Mouse (Mus musculus): Measurements from ENCODE around the gene Abhd14a.

Abhd14a gene

DNA sequence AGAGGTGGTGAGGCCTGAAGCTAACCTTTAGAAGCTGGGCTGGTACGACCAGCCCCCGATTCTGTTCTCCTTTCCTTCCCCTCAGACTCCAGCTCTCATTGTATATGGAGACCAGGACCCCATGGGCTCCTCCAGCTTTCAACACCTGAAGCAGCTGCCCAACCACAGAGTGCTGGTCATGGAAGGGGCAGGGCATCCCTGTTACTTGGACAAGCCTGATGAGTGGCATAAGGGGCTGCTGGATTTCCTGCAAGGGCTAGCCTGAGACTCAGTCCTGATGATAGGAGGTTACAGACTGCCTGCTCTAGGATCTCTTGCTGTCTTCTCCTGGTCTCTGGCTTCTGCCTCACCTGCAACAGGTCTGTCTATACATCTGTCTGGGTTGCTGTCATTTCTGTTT is 4.4 kb upstream of the Abhd14a start:
- DNase-seq, result no peak

DNA sequence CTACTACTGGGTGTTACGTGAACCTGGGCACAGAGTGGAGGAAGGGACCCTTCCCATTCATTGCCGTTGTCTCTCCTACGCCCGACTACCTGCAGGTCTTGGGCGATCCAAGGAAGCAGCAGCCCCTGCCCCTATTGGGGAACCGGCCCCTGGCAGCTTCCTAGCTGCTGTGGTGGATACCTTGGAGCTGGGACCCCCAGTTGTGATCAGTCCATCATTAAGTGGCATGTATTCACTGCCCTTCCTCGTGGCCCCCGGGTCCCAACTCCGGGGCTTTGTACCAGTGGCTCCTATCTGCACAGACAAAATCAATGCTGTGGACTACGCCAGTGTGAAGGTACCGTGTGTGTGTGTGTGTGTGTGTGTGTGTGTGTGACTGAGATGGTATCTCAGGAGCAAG is 3.8 kb upstream of the Abhd14a start:
- peak in 1 of 2 experiments; percentile 9 for DNase-seq

DNA sequence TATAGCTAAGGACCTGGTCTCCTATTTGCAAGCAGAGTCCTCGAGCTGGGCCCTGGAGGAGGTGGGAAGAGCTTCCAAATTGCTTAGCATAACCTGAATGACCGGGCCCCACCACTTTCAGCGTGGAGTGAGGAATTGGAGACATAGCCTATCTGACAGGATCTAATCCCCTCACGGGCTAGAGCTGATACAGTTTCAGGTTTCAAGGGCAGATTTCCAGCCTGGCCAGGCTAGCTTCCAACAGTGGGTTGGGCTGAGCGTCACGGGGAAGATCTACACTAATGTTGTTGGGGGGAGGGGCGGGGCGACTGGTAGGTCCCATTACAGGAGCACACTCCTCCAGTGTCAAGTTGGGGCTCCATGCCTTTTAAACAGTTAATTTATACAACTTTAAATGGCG is 3.2 kb upstream of the Abhd14a start:
- DNase-seq, result peak; percentile 69 to 72

DNA sequence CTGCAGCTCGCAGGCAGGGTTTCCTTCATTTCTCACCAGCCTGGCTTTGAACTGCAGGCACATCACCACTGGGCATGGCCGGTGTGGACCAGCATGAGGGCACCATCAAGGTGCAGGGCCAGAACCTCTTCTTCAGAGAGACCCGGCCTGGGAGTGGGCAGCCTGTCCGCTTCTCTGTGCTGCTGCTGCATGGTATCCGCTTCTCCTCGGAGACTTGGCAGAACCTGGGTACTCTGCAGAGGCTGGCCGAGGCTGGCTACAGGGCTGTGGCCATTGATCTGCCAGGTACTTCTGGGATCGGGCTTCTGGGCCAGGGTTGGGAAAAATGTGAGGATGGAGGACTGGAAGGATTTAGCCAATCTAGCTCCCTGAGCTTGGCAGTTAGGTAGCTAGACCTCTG is 2.5 kb upstream of the Abhd14a start:
- peak in 1 of 2 experiments; percentile 50 for DNase-seq

DNA sequence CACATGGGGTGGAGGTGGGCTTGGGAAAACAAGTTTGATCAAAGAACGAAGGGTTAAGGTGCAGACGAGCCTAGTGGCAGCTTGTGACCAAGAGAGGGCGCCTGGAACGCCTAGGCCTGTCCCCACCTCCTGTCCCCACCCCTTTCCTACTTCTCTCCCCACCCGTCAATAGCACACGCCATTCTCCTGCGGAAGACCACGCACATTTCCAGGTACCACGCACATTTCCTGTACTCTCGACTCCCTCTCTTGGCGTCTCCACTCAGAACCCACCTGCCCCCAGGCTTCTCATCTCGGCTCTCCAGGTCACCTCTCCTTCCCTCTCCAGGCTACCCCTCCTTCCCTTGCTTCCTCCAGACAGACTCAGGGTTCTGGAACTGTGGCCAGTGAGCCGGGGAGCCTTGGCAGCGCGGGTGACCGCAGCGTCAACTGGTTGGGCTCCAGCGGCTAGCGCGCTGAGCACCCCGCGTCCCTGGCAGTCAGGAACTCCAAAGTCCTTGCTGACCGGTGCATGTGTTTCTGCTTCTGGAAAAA is 1.1 kb upstream of the Abhd14a start:
- DNase-seq, result peak; percentile 85 to 88

DNA sequence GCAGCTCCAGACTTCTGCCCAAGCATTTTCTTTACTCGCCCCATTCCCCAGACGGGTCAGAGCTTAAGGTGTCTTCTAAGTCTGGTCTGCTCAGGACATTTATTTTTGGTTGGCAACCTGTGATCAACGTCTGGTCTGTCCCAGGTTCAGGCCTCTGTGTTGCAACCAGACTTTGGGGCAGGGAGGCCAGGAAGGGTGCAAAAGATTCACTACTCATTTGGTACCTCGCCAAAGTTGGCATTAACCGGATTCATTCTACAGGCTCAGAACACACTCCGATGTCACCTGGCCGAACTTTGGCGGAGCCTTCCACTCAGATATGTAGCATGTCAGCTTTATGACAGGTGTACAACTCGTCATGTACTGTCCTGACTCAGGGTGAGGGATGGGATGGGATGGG is 473 bp upstream of the Abhd14a start:
- DNase-seq, result peak in 1 of 2 experiments; percentile 55

DNA sequence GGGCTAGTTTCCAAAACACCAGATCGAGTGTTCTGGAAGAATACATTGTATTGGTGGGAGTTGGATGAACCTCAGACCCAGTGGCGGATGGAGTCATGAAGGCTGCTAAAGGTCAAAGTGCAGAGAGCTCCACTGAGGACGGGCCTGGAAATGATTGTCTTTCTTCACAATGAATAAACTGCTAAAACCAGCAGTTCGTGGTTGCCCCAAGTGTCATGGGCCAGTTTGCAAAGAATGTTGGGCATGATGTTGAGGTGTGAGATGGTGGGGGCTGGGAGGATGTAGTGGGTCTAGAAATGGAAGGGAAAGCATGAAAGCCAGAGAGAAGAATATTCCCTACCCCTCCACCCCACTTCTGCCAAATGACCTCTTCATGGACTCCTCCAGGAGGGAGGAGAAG is 2.6 kb downstream of the Abhd14a start:
- DNase-seq, result no peak

DNA sequence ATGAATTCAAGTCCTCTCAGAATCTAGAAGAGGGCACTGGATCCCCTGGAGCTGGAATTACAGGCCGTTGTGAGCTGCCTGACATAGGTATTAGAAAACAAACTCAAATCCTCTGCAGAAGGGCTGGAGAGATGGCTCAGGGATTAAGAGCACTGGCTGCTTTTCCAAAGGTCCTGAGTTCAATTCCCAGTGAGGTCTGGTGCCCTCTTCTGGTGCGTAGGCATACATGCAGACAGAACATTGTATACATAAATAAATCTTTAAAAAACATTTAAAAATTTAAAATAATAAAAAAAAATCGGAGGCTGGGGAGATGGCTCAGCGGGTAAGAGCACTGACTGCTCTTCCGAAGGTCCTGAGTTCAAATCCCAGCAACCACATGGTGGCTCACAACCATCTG is 4.8 kb downstream of the Abhd14a start:
- DNase-seq, result no peak

DNA sequence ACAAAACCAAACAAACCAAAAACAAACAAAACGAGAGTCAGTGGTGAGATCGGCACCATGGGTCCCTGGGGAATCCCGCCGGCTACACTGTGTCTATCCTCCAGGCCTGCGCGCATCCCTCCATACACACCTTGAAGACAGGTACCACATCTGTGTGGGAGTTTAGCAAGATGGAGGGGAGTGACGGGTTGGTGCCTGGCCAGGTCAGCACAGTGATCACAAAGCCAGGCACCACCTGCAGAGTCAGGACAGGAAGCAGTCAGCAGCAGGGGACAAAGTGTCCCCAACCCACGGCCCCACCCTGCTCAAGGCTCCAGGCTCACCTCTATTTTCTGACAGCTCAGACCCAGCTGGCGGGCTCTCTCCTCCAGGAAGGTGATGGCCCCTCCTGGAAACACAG is 10.9 kb downstream of the Abhd14a start:
- no peak for DNase-seq

DNA sequence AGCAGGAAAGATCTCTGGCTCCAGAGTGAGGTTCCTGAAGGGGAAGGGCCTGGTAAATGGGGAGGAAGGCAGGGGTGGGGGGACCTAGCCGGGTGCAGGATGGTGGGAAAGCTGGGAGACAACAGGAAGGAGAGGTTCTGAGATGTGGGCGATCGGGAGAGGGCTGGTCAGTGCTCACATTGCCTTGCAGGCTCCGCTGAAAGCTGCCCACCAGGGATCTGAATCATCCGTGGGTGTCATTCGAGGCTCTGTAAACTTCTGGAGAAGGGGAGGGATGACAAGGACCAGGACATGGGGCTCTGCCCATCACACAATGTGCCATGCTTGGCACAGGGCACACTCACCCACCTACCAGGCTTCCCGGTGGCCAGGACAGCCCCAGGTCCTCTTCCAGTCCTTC is 14.1 kb downstream of the Abhd14a start:
- no peak for DNase-seq

DNA sequence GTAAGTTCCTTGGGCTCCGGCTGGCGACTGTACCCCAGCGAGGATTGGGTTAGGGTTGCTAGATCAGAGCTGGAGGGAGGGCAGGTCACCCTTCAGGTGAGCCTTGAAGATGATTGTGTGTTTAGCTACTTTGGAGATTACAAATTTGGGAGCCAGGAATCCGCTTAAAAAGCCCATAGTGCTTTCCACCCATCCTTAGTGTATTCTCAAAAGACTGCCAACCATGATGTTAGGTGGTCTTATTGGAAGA is 17.5 kb downstream of the Abhd14a start:
- no peak for DNase-seq

DNA sequence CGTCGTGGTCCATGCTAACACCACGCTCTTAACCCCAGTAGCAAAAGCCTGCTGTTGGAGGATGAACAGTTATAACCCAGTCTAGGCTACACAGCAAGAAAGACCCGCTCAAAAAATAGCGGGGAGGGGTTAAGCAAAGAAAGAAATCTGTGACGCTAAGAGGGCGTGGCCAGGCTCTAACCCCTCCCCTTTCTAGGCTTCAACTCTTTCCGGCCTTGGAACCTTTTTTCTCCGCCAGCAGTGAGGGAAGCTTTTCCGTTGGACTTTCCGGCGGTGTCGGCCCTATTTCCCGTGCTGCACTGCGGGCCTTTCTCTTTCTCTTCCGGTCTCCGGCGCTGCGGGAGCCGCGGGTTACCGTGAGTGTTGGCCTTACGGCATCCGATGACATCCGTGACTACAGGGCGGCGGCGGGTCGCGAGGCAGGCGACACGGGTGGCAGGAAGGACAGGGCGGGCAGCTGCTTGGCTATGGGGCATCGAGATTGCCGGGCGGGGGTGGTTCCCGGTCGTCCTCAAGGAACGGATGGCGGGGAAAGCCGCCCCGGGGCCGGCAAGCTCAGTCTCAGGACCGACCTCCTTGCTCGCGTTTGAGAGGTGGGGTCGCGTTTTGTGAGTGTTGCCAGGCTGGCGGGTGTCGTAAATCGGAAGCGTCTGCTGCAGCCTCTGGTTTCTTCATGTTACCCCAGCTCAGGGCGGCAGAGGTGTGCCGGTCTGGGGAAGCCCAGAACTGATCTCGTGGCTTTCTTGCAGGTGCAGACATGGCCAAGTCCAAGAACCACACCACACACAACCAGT is 18.1 kb downstream of the Abhd14a start, which contains the start of gene Rpl29:
Rpl29 (plus strand) TSS at position 234 of the 794 bp plus-strand sequence.
- DNase-seq, result peak; percentile 92 to 95

DNA sequence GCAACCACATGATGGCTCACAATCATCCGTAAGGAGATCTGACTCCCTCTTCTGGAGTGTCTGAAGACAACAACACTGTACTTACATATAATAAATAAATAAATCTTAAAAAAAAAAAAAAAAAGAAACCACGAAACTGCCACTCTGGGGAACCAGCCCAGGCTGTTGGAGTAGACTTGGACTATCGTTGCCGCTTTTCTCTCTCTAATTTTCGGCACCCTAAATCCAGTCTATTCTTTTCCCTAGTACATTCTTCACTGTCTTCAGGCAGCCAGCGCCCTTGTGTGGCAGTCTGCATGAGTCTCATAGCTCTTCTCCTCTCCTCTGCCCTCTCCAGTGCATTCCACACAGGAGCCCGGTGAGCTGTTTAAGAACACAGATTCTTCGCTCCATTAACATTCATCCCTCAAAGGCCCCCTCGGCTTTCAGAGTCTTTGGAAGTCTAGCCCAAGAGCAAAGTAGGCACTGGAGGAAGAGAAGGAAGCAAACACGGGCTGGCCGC is 18.7 kb downstream of the Abhd14a start:
- DNase-seq, result no peak

DNA sequence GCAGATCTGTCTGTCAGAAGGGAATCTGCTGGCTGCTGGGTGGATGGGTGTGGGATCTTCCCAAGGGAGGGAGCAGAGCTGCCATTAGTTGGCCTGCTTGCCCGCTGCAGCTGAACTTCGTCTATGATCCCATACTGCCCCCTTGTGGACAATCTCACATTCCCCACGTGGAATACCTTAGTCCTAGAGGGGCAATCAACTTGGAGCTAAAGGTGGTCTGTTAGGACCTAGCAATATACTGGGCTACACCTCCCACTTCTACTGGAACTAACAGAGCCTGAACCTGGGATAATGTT is 25.7 kb downstream of the Abhd14a start:
- DNase-seq, result peak; percentile 86 to 88

DNA sequence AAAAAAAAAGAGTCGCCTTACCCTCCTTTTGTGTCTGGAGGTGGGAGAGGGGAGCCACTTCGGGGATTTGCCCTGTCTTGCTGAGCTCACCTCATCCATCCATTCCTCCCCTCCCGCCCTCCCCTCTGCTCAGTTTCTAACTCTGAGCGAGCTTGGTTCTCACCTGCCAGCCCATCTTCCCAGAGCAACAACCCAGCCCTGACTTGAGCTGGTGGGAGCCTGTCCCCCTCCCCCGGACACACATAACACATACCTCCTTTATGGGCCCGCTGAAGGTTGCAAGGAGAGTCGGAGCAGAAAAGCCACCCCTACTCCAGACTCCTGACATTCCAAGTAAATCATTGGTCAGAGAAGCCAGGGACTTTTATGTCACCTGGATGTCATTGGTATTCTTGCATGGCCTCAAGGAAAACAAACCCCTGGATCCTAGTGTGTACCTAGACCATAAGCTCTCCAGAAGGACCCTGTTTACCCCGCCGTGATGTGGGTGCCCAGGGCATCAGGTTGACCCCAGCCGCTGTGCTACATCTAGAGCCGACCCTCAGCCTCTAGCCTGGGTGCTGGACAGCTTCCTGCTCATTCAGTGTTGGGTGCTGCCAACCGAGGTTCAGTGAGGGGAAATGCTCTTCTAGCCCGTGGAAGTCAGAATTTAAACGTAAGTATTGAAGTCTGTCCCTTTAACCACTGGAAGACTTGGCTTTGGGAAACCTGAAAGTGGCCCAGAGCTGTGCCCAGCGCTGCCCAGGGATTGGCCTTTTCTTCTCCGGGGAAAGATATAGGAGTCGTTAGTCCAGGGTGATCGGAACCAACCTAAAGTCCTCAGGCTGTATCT is 26.2 kb downstream of the Abhd14a start:
- DNase-seq, result no peak

DNA sequence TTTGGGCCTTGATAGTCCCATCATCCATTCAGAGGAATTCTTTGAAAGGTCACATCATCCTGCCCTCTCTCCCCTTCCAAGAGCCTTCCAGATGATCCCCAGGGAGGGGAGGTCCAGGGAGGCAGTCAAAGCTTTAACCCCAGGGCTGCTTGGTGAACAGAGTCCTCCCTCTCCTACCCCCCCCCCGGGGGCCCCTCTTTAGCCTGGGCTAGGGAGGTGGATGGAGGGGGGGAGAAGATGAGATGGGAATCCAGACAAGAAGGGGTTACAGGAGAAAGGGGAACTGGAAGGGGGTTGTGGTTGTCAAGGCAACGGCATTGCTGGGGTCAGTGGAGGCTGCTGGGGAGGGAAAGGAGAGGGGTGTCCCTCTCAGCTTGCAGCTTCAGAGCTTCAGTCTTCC is 26.9 kb downstream of the Abhd14a start:
- no peak for DNase-seq

DNA sequence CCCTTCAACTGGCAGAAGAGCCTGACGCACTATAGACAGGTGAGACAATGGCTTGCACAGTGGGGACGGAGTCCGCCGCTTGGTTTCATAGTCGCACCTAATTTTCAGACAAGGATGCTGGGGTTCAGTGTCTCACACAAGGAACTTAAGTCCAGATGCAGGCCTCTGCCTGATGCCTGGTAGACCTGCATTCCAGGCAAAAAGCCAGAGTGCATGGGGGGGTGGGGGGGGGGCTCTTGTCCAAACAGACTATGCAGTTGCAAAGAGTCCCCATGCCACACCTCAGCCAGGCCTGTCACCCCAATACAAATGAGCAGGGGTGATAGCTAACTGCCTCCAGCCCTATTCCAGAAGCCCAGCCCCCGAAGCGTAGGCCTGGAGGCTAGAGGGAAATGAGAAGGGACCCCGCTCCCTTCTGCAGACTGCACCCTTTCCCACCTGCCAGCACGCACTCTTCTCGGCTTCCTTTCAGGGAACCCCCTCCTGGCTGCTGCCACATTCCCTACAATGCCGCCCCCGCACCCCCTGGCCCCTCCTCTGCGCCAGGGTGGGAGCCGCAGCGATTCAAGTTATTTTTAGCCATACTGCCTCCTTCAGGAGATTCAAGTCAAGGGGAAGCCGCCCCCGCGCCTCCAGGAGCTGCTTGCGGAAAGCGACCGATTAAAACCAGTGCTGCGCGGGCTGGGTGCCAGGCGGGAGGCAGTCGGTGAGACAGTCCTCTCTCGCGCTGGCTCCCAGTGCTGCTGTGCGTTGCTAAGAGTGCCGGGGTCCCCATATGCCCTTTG is 29.4 kb downstream of the Abhd14a start:
- DNase-seq, result peak; percentile 79 to 83

DNA sequence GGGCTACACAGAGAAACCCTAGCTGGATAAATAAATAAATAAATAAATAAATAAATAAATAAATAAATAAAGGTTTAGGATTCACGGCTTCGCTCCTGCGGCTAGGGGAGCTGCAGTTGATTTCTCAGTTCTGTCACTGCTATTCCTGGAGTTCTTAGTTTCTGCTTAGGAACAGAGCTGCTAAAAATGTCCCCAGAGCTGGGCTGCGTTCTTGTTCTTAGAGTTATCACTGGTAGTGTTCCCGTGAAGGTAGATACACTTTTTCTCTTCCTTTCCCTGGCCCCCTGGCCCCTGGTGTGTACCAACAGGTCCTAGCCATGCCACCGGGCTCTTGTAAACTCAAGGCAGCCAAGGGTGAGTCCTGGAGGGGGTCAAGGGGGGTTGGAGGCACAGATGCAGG is 30.7 kb downstream of the Abhd14a start:
- no peak for DNase-seq

DNA sequence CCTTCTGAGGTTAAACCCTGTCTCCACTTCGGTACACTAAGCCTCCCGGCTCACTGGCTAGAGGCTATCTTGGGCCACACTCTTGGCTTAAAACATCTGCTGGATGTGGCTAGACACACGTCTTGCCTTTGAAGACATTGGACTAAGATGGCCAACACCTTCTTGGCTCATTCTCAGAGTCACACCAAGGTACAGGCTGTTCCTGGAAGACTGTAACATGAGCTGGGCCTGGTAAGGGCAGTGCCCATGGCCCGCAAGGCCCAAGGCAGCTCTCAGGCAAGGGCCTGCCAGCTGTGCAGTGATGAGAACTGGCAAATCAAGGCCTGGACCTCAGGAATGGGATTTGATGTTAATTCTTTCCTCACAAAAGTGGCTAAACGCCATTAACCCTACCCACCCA is 33.9 kb downstream of the Abhd14a start:
- no peak for DNase-seq

DNA sequence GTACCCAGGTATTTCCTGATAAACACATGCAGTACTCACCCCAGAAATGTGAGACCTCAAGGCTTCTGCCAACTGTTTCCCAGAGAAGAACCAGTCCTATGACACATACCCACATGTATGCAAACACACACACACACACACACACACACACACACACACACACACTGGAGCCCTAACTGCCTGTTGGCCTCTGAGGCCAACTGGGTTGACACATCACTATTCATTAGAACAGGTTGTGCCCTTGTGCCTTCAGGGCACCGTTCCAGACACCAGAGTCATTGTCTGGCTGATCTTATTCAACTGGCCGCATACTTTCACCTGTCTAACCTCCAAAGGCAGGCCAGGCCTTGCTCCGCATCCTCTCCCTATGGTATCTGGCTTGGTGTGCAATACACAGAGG is 35.3 kb downstream of the Abhd14a start:
- no peak for DNase-seq

DNA sequence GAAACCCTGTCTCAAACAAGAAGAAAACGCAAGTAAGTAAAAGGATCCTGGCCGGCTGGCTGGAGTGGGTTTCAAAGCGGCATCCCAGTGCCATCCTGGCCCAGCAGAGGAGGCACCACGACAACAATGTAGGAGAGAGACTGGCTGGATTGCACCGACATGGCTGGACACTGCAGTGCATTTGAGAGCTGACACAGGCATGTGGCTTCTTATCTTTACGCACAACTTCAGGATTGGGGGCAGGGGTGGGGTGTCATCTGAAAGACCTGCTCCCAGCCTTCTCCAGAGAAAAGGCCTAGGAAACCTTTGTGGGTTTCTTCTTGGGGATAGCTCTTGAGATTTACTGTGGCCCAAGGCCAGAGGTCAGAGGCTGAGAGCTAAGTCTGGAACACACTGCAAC is 35.7 kb downstream of the Abhd14a start:
- DNase-seq, result no peak

DNA sequence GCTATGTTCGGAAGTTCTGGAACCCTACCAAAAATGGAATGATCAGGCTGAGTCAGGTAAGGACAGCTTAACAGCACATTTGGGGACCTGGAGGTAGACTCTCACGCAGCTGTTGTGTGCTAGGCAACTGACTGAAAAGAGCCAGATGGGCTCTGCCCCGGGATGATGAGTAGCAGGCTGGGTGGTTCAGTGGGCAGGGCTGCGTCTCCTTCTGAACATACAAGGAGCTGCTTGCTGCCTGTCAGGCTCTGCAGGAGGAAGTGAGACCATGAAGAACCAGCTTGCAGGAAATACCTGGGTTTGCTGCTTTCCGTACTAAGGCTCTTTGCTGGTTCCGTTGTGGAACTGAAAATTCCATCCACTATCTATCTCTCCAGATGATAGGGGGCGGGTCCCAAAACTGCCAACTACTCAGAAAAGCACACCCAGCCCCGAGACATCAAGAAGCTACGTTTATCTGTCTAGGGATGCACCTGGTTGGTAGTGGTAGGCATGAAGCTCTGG is 36.3 kb downstream of the Abhd14a start:
- no peak for DNase-seq

DNA sequence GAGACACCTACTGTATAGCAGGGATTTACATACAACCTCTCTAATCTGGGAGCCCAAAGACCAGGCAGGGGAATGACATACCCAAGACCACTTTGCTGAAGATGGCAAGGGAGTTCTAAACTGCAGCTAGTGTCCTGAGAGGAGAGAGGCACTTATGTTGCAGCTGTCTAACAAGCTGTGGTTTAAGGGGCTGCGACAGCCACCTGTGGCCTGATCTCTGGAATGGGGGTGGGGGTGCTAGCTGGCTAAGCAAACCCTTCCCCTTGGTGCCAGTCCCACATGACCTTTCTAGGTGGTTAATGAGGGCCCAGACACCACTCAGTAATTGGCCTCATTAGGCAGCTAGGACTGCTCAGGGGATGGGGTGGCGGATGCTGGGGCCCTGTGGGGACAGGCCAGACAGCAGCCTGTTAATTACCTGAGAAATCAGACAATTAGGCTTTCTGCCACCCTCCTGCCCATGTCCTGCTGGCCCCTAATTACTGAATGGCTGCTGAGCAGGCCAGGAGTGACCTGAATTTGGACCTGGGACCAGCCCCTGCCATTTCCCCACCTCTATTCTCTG is 37.3 kb downstream of the Abhd14a start:
- DNase-seq, result peak in 1 of 2 experiments; percentile 28

All from cerebellum, adult 18-20 months (tissue).